Mouse (Mus musculus) testis, adult 2 months (tissue): Measurements from ENCODE around the gene Auts2. TPM values are rescaled to one million over a fixed set of nuclear protein-coding genes. Genes with fewer than 3 reads are reported as not detected.

Experiments used
- H3K27ac ChIP-seq: fragments of 200-500 bp; 2 replicates; pipeline ENCODE4 v1.5.1; 2012; ENCODE audit warnings: low read depth, low read length; ENCODE audit not compliant: control insufficient read depth, insufficient read depth
- H3K27me3 ChIP-seq: fragments of 200-500 bp; 2 replicates; pipeline ENCODE4 v1.6.1; 2012; ENCODE audit warnings: mild to moderate bottlenecking, low read length, moderate library complexity; ENCODE audit not compliant: control insufficient read depth, insufficient read depth
- H3K36me3 ChIP-seq: fragments of 200-500 bp; 2 replicates; pipeline ENCODE4 v1.6.1; 2012; ENCODE audit warnings: mild to moderate bottlenecking, low read length; ENCODE audit not compliant: control insufficient read depth, insufficient read depth
- H3K4me1 ChIP-seq: fragments of 200-500 bp; 2 replicates; pipeline ENCODE4 v1.6.1; 2012; ENCODE audit warnings: low read length; ENCODE audit not compliant: control insufficient read depth, insufficient read depth
- H3K4me3 ChIP-seq: fragments of 200-500 bp; 2 replicates; pipeline ENCODE4 v1.5.1; 2012; ENCODE audit warnings: low read depth, mild to moderate bottlenecking, low read length, moderate library complexity, mixed read lengths; ENCODE audit not compliant: control insufficient read depth
- CTCF ChIP-seq: fragments of 200-500 bp; IDR thresholded peaks from 2 replicates; pipeline ENCODE4 v1.5.1; 2012; ENCODE audit warnings: low read depth, mild to moderate bottlenecking, inconsistent platforms, low read length, moderate library complexity; ENCODE audit not compliant: control insufficient read depth, insufficient read depth, insufficient replicate concordance
- POLR2A ChIP-seq: fragments of 200-500 bp; IDR thresholded peaks from 2 replicates; pipeline ENCODE4 v1.6.1; 2012; ENCODE audit warnings: low read depth, mild to moderate bottlenecking, inconsistent platforms, low read length, moderate library complexity; ENCODE audit not compliant: control insufficient read depth
- polyA plus RNA-seq: library from polyadenylated mRNA; depleted of rRNA; stranded (reverse); fragments of >200 nt; gene quantifications from 2 replicates; pipeline ENCODE4 v1.2.3, GENCODE M21; 2012

Gene Auts2
- polyA plus RNA-seq, 1 experiment = 4.3 TPM

- H3K4me3 ChIP-seq = no peak overlapping the region
- H3K36me3 ChIP-seq = no peaks in the 10 kb centered on the region
- no peaks in the 10 kb centered on the region for H3K4me1 ChIP-seq
- no peak for TF ChIP-seq CTCF
- TF ChIP-seq POLR2A = no peak
- no peak overlapping the region for H3K27ac ChIP-seq
- no peaks in the 10 kb centered on the region for H3K27me3 ChIP-seq
Observed at GRCm38 (mm10) chr5:131775222-131775621, 767.9 kb downstream of the Auts2 start.

GRCm38 (mm10) chr5:131774792-131775191, 768.4 kb downstream of the Auts2 start:
- TF ChIP-seq CTCF (no peak), POLR2A (no peak)
- Histone ChIP-seq H3K4me3 (no peak overlapping the region), H3K4me1 (no peaks in the 10 kb centered on the region), H3K27ac (no peak overlapping the region), H3K36me3 (no peaks in the 10 kb centered on the region), H3K27me3 (no peaks in the 10 kb centered on the region)

GRCm38 (mm10) chr5:131772616-131773015, 770.5 kb downstream of the Auts2 start:
- Histone ChIP-seq H3K4me1 (no peaks in the 10 kb centered on the region), H3K4me3 (no peak overlapping the region), H3K27me3 (no peaks in the 10 kb centered on the region), H3K36me3 (no peaks in the 10 kb centered on the region), H3K27ac (no peak overlapping the region)
- TF ChIP-seq CTCF (no peak), POLR2A (no peak)

GRCm38 (mm10) chr5:131769273-131769672, 773.9 kb downstream of the Auts2 start:
- Histone ChIP-seq H3K36me3 (no peaks in the 10 kb centered on the region), H3K27ac (no peak overlapping the region), H3K27me3 (no peaks in the 10 kb centered on the region), H3K4me1 (no peaks in the 10 kb centered on the region), H3K4me3 (no peak overlapping the region)
- TF ChIP-seq POLR2A (no peak), CTCF (no peak)

GRCm38 (mm10) chr5:131767699-131768264, 775.4 kb downstream of the Auts2 start:
- TF ChIP-seq CTCF = no peak
- TF ChIP-seq POLR2A = no peak
- H3K4me3 ChIP-seq = no peak overlapping the region
- no peaks in the 10 kb centered on the region for H3K4me1 ChIP-seq
- H3K36me3 ChIP-seq = no peaks in the 10 kb centered on the region
- H3K27ac ChIP-seq = no peak overlapping the region
- H3K27me3 ChIP-seq = no peaks in the 10 kb centered on the region

- H3K4me1 ChIP-seq = no peaks in the 10 kb centered on the region
- TF ChIP-seq POLR2A (no peak), CTCF (no peak)
- no peaks in the 10 kb centered on the region for H3K36me3 ChIP-seq
- no peak overlapping the region for H3K27ac ChIP-seq
- H3K4me3 ChIP-seq = no peak overlapping the region
- no peaks in the 10 kb centered on the region for H3K27me3 ChIP-seq
Observed at GRCm38 (mm10) chr5:131767176-131767575, 776.0 kb downstream of the Auts2 start.

GRCm38 (mm10) chr5:131759432-131759831, 783.7 kb downstream of the Auts2 start:
- no peaks in the 10 kb centered on the region for H3K4me1 ChIP-seq
- H3K27me3 ChIP-seq = no peaks in the 10 kb centered on the region
- no peak overlapping the region for H3K4me3 ChIP-seq
- no peak overlapping the region for H3K27ac ChIP-seq
- no peaks in the 10 kb centered on the region for H3K36me3 ChIP-seq
- TF ChIP-seq CTCF (no peak), POLR2A (no peak)

- Histone ChIP-seq H3K4me1 (no peaks in the 10 kb centered on the region), H3K27ac (no peak overlapping the region), H3K27me3 (no peaks in the 10 kb centered on the region), H3K36me3 (no peaks in the 10 kb centered on the region), H3K4me3 (no peak overlapping the region)
- TF ChIP-seq CTCF = no peak
- TF ChIP-seq POLR2A = no peak
Observed at GRCm38 (mm10) chr5:131750330-131750729, 792.8 kb downstream of the Auts2 start.
